Mouse (Mus musculus): ENCODE measurements at regions not wholly inside any gene's neighbourhood (a gene's known extent, or its start where the extent isn't known, plus 50 kb on each side); places are given as distances from the start of the nearest gene placed in this dataset.

DNA sequence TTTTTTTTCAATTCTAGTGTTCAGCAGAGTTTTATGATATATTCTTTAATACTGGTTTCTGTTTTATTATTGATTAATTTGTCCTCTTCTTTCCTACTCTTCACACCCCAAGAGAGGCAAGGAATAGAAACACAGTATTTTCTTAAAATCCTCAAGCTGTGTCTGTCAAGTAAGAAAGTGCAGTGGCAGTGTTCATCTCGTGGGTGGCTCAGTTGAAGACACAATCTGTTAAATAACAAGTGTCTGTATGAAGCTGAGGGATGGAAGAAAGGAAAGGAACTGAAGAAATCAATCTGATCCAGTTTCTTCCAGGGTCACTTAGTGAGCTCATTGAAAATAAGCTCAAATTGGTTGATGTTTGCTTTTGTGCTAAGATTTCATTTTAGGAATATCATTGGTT, 396.9 kb upstream of the Celf2 start:
- Histone ChIP-seq H3K9ac (ENCODE audit: low read depth, low read length) (no peak overlapping the region), H3K4me3 (ENCODE audit: low read depth, low read length) (no peak overlapping the region), H3K4me1 (replicated peaks; ENCODE audit: control insufficient read depth, insufficient read depth, low read length) (no peaks in the 10 kb centered on the region), H3K36me3 (ENCODE audit: control insufficient read depth, insufficient read depth, low read length) (no peaks in the 10 kb centered on the region), H3K4me2 (replicated peaks; ENCODE audit: low read depth, low read length) (no peak overlapping the region), H3K27me3 (ENCODE audit: control insufficient read depth, insufficient read depth, low read length) (no peaks in the 10 kb centered on the region), H3K9me3 (ENCODE audit: control insufficient read depth, low read length) (no peaks in the 10 kb centered on the region), H3K27ac (ENCODE audit: low read depth, low read length) (no peak overlapping the region)
- ATAC-seq (ENCODE audit: low FRiP score) (no peak), DNase-seq (ENCODE audit: low spot score) (no peak)
- 37% methylated on average over 1 of the region's 1 CpGs for WGBS

DNA sequence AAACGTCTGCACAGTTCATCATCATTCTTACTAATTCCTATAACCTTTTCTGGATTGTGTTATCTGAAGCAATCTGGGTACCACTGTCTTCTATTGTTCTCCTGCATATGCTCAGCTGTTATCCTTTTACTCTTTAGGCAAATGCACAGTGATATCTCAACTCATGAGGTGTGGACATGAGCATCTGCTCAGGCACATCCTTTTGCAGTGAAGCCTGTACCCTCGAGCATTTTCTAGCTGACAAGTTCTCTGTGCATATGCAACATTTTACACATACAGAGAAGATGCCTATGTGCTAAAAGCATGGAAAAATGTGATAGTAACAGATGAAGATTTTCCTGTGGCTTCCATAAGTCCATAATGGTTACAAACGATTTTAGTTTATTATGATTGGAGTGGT, 384.4 kb upstream of the Celf2 start:
- ATAC-seq (ENCODE audit: low FRiP score): no peak
- Histone ChIP-seq H3K9me3 (ENCODE audit: control insufficient read depth, low read length) (no peaks in the 10 kb centered on the region), H3K4me2 (replicated peaks; ENCODE audit: low read depth, low read length) (no peak overlapping the region), H3K9ac (ENCODE audit: low read depth, low read length) (no peak overlapping the region), H3K27ac (ENCODE audit: low read depth, low read length) (no peak overlapping the region), H3K4me3 (ENCODE audit: low read depth, low read length) (no peak overlapping the region), H3K4me1 (replicated peaks; ENCODE audit: control insufficient read depth, insufficient read depth, low read length) (no peaks in the 10 kb centered on the region), H3K36me3 (ENCODE audit: control insufficient read depth, insufficient read depth, low read length) (no peaks in the 10 kb centered on the region), H3K27me3 (ENCODE audit: control insufficient read depth, insufficient read depth, low read length) (no peaks in the 10 kb centered on the region)
- WGBS: 86% methylated on average over 3 of the region's 3 CpGs
- no peak for DNase-seq (ENCODE audit: low spot score)

Measured in hindbrain, embryonic 11.5 days (tissue).